Mouse (Mus musculus): ENCODE results near the gene Bmp8b.

DNA sequence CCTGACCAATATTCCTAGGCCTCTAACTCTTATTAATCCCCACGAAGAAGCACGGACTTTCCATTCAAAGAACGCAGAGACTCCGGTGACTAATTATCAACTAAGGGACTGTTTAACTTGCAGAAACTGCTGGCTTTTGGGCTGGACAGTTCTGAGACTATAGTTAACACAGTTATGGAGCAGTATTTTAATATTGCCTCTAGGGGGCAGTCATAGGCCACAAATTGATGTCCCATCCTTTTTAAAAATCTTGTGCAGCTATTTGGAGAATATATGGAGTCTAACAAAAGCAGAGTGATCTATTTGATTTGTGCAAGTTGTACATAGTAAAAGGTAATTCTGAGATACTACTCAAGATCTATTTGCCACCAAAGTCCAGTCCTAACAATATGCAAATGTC, 50.0 kb downstream of the Bmp8b start:
- TF ChIP-seq CTCF (IDR thresholded peaks at IDR 0.05; ENCODE audit: borderline replicate concordance, insufficient read depth, low read length): no peak
- TF ChIP-seq POLR2A (IDR thresholded peaks at IDR 0.05; ENCODE audit: low read depth, low read length): no peak

All from embryonic fibroblast, embryonic 13.5 days (primary cell).